Mouse (Mus musculus) lung, adult 2 months (tissue): ENCODE data around the gene Mum1l1.

ENCODE experiments used
- CTCF ChIP-seq: fragments of 200-500 bp; IDR thresholded peaks from 2 replicates; pipeline ENCODE4 v1.5.1; 2011; ENCODE audit warnings: mild to moderate bottlenecking, low read length, control low read depth; ENCODE audit not compliant: insufficient read depth
- POLR2A ChIP-seq: fragments of 200-500 bp; IDR thresholded peaks from 2 replicates; pipeline ENCODE4 v1.6.1; 2011; ENCODE audit warnings: low read depth, mild to moderate bottlenecking, control low read depth, low read length, borderline replicate concordance; ENCODE audit errors: extremely low read depth

DNA sequence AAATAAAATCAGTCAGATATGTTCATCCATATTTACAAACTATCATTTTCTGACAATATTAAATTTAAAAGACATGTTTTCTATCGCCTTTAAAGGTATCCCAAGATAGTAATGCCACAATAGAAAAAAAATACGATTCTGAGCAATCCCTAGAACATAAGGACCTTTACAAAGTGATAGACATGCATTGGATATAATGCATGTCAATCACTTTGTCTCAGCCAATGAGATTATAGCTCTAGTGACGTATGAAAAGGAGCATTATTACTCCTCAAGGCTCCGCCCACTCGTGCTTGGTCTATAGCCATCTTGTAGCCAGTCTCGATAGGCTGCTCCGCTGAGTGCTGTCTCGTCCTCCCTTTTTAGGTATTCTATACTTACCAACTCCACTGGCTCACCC, 30.9 kb upstream of the Mum1l1 start, which contains the start of gene 4933428M09Rik:
- TF ChIP-seq CTCF = no peak
- TF ChIP-seq POLR2A = no peak
